Mouse (Mus musculus): ENCODE data around the gene Sec16b.

DNA sequence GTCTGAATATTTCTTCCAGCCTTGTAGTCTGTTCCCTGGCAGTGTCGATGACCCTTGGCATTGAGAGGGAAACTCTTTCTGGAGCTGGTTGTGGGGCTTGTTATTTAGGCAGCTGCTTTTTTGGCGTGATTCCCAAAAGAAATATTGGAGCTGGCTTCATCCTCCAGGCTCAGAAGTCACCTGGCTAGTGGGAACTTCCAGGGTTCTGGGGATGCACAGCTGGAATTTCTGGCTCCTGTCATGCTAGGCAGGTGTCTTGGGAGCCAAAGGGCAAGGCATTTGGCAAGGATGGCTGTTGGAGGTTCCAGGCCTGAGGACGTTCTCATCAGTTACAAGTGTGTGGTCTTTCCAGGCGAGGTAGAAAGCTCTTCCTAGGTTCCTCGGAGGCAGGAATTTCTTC is 80.0 kb downstream of the Sec16b start:
- TF ChIP-seq POLR2A (IDR thresholded peaks at IDR 0.05; ENCODE audit: control insufficient read depth, extremely low read depth, insufficient read depth, low read length, poor library complexity) = no peak
- no peak for TF ChIP-seq CTCF (IDR thresholded peaks at IDR 0.05; ENCODE audit: borderline replicate concordance, control insufficient read depth, extremely low read depth, insufficient read depth, low read length, poor library complexity)
